Mouse (Mus musculus): ENCODE measurements around the gene Traf1. TPM values are rescaled to one million over a fixed set of nuclear protein-coding genes. Genes with fewer than 3 reads are reported as not detected.

Traf1 gene
- polyA plus RNA-seq, 1 experiment from 2014 or later = 0.87 TPM

- Histone ChIP-seq H3K27ac (replicated peaks; ENCODE audit: low read depth, low read length) (no peak overlapping the region), H3K9me3 (ENCODE audit: control insufficient read depth, low read length) (no peaks in the 10 kb centered on the region), H3K4me3 (replicated peaks; ENCODE audit: low read depth, low read length) (no peak overlapping the region), H3K36me3 (ENCODE audit: control insufficient read depth, insufficient read depth, low read length) (no peaks in the 10 kb centered on the region), H3K4me2 (ENCODE audit: low read length) (no peak overlapping the region), H3K27me3 (ENCODE audit: control insufficient read depth, insufficient read depth, low read length) (no peaks in the 10 kb centered on the region), H3K4me1 (ENCODE audit: control insufficient read depth, insufficient read depth, low read length) (no peaks in the 10 kb centered on the region), H3K9ac (replicated peaks; ENCODE audit: low read length) (no peak overlapping the region)
- DNase-seq (no peak), ATAC-seq (ENCODE audit: low FRiP score, low TSS enrichment) (no peak)
- 80% methylated on average over 19 of the region's 19 CpGs for WGBS
Measured at GRCm38 (mm10) chr2:34895503-34896113, 66.0 kb downstream of the Traf1 start.

GRCm38 (mm10) chr2:34893950-34894349 is 67.6 kb downstream of the Traf1 start:
- WGBS = 71% methylated on average over 5 of the region's 5 CpGs
- DNase-seq (no peak), ATAC-seq (ENCODE audit: low FRiP score, low TSS enrichment) (no peak)

More at GRCm38 (mm10) chr2:34893950-34894349, 67.6 kb downstream of the Traf1 start:
- Histone ChIP-seq H3K36me3 (ENCODE audit: control insufficient read depth, insufficient read depth, low read length) (no peaks in the 10 kb centered on the region), H3K9ac (replicated peaks; ENCODE audit: low read length) (no peak overlapping the region), H3K4me3 (replicated peaks; ENCODE audit: low read depth, low read length) (no peak overlapping the region), H3K4me1 (ENCODE audit: control insufficient read depth, insufficient read depth, low read length) (no peaks in the 10 kb centered on the region), H3K27ac (replicated peaks; ENCODE audit: low read depth, low read length) (no peak overlapping the region), H3K9me3 (ENCODE audit: control insufficient read depth, low read length) (no peaks in the 10 kb centered on the region), H3K27me3 (ENCODE audit: control insufficient read depth, insufficient read depth, low read length) (no peaks in the 10 kb centered on the region), H3K4me2 (ENCODE audit: low read length) (no peak overlapping the region)

Other genes with a start within 250 kb of the Traf1 start
- gene Gapvd1, start 206.5 kb downstream of the Traf1 start, polyA plus RNA-seq (2014; fragmentation: Nextera tagmentation; extraction: Ambion mirVana) = 91.8 and 132 TPM in 2 replicates
- 299 and 450 TPM in 2 replicates for gene Hspa5, start 189.8 kb downstream of the Traf1 start, polyA plus RNA-seq (2014; fragmentation: Nextera tagmentation; extraction: Ambion mirVana)
- 20.3 and 25.4 TPM in 2 replicates for gene Rabepk, start 161.9 kb downstream of the Traf1 start, polyA plus RNA-seq (2014; fragmentation: Nextera tagmentation; extraction: Ambion mirVana)
- 75.3 and 91.5 TPM in 2 replicates for gene Fbxw2, start 135.5 kb downstream of the Traf1 start, polyA plus RNA-seq (2014; fragmentation: Nextera tagmentation; extraction: Ambion mirVana)
- 0.13 TPM in 1 of 2 replicates, not detected in the other for gene Gm34653, start 128.8 kb downstream of the Traf1 start, polyA plus RNA-seq (2014; fragmentation: Nextera tagmentation; extraction: Ambion mirVana)
- gene Cutal, start 87.4 kb downstream of the Traf1 start, polyA plus RNA-seq (2014; fragmentation: Nextera tagmentation; extraction: Ambion mirVana) = 0.59 TPM in 1 of 2 replicates, not detected in the other
- 107 and 112 TPM in 2 replicates for gene Psmd5, start 86.8 kb downstream of the Traf1 start, polyA plus RNA-seq (2014; fragmentation: Nextera tagmentation; extraction: Ambion mirVana)
- gene Phf19, start 47.7 kb downstream of the Traf1 start, polyA plus RNA-seq (2014; fragmentation: Nextera tagmentation; extraction: Ambion mirVana) = 0.93 and 1.6 TPM in 2 replicates
- 0.15 and 0.41 TPM in 2 replicates for gene Hc, start 99.7 kb upstream of the Traf1 start, polyA plus RNA-seq (2014; fragmentation: Nextera tagmentation; extraction: Ambion mirVana)
- 0.36 and 0.39 TPM in 2 replicates for gene AI182371, start 139.8 kb upstream of the Traf1 start, polyA plus RNA-seq (2014; fragmentation: Nextera tagmentation; extraction: Ambion mirVana)
- 9.7 and 13.8 TPM in 2 replicates for gene Cntrl, start 147.7 kb upstream of the Traf1 start, polyA plus RNA-seq (2014; fragmentation: Nextera tagmentation; extraction: Ambion mirVana)
- 401 and 415 TPM in 2 replicates for gene Rab14, start 239.3 kb upstream of the Traf1 start, polyA plus RNA-seq (2014; fragmentation: Nextera tagmentation; extraction: Ambion mirVana)

Data from midbrain, embryonic 14.5 days (tissue).